Comparison of ENCODE assay signal across 10 mouse cellular contexts in the genomic region with DNA sequence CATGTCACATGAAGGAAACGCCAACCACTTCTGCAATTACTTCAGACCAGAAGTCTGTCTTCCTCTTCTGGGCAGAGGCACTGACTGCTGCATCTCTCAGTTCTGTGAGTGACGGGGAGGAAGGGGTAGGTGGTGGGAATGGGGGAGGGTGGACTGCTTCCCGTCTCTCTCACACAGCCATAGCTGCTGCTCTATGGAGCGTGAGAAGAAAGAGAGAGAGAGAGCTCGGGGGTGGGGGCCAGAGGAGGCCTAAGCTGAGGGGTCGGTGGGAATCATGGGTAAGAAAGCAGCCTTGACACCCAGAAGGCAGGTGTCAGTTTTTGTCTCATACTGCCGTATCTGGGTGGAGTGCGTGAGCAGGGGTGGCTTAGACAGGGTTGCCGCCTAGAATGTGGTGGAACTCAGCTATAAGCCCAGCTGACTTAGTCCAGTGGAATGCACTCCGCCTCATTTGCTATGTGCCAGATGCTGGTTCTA. TPM values are rescaled to one million over a fixed set of nuclear protein-coding genes. Genes with fewer than 3 reads are reported as not detected.
A peak's percentile ranks its signal among the peaks of the same experiment; 100 is the strongest.
DNase-seq lines count a peak whose midpoint lies in the region; ATAC-seq and TF ChIP-seq lines count a peak whose summit lies in the region.
"Had no signal": no experiment of that assay in that cellular context is flagged by ENCODE, and none has a peak within 500 bp of the region (broad histone marks: within the 10 kb centered on the region; RNA-seq: fewer than 3 reads in every experiment).

No protein-coding gene starts in this region.

- peak; percentile 31 for DNase-seq in embryo, embryonic 9.5 days (ENCODE audit: extremely low spot score)
- DNase-seq in embryo, embryonic 11 days: no peak
- DNase-seq in lung, adult 18-20 months: peak; percentile 11 to 17
- DNase-seq in lung, adult 2 months: no peak
- DNase-seq in adrenal gland, postnatal 36 days: no peak
- no peak for DNase-seq in right cerebral cortex, postnatal 25 days
- DNase-seq: adrenal gland, adult 8-10 months; spleen, adult 18-20 months had no signal

- no peak for TF ChIP-seq POLR2A in lung, adult 2 months (IDR thresholded peaks at IDR 0.05; ENCODE audit: borderline replicate concordance, extremely low read depth, low read depth, low read length)

- TF ChIP-seq CTCF in lung, adult 2 months (IDR thresholded peaks at IDR 0.05; ENCODE audit: insufficient read depth, low read length): no peak

- ATAC-seq in hematopoietic stem cell, adult 5-6 weeks (replicated peaks in 1 of 2; ENCODE audit: insufficient read depth in 1 of 2, low FRiP score in 2 of 2, low TSS enrichment in 1 of 2, low read depth in 1 of 2, poor library complexity in 2 of 2, severe bottlenecking in 2 of 2): peak; percentile 87 to 90
- ATAC-seq in neutrophil, adult 5-6 weeks (ENCODE audit: extremely low read depth, insufficient number of reproducible peaks, low FRiP score, poor library complexity, severe bottlenecking): peak; percentile 39; the same call in 1 of the 2 replicates

- H3K4me1 ChIP-seq in lung, adult 2 months (ENCODE audit: control insufficient read depth, insufficient read depth, low read length): no peaks in the 10 kb centered on the region

- no peak overlapping the region for H3K4me3 ChIP-seq in lung, adult 2 months (replicated peaks; ENCODE audit: extremely low read depth, low read depth, low read length)

- WGBS in lung, adult 2 months: 59% methylated on average over 10 of the region's 10 CpGs

RNA-seq across cellular contexts. Expression of a gene that starts 25.6 kb away (rescaled TPM):
- polyA plus RNA-seq in lung, adult 2 months (2012; rRNA removed): 1.4 TPM in 2 replicates
- total RNA-seq in hematopoietic stem cell, adult 5-6 weeks (2017): 1.6 TPM in 1 of 2 replicates, not detected in the other
- total RNA-seq in neutrophil, adult 5-6 weeks (2017): not detected in 2 replicates
- not detected for total RNA-seq in adrenal gland, postnatal 36 days (2021)
- total RNA-seq: adrenal gland, adult 8-10 months had no signal

RNA-seq across cellular contexts. Expression of a gene that starts 30.7 kb away (rescaled TPM):
- polyA plus RNA-seq in lung, adult 2 months (2012; rRNA removed): 15.4 and 33.8 TPM in 2 replicates
- total RNA-seq in hematopoietic stem cell, adult 5-6 weeks (2017): 19.4 and 54.6 TPM in 2 replicates
- total RNA-seq in neutrophil, adult 5-6 weeks (2017): 1.1 and 9.1 TPM in 2 replicates
- 10 to 100 TPM; 18.2 to 28.0 TPM for total RNA-seq in adrenal gland, postnatal 36 days (2021)

RNA-seq across cellular contexts. Expression of a gene that starts 30.7 kb away (rescaled TPM):
- 6.3 and 9.2 TPM in 2 replicates for polyA plus RNA-seq in lung, adult 2 months (2012; rRNA removed)
- total RNA-seq in hematopoietic stem cell, adult 5-6 weeks (2017): 14.1 and 15.5 TPM in 2 replicates
- total RNA-seq in neutrophil, adult 5-6 weeks (2017): 3.3 and 4.1 TPM in 2 replicates
- total RNA-seq in adrenal gland, postnatal 36 days (2021): 10 to 100 TPM; 26.5 to 31.9 TPM

Comparison
In these comparisons a context has a peak if more than half of its experiments do, and no peak if none do; other contexts are left out.
1. DNase-seq: peak in embryo, embryonic 9.5 days (single experiment) and lung, adult 18-20 months (2 of 2); none in embryo, embryonic 11 days (single experiment), lung, adult 2 months (single experiment), adrenal gland, postnatal 36 days (0 of 2) and right cerebral cortex, postnatal 25 days (single experiment).